Mouse (Mus musculus): ENCODE measurements around the gene St3gal4. TPM values are rescaled to one million over a fixed set of nuclear protein-coding genes. Genes with fewer than 3 reads are reported as not detected.

St3gal4 gene
- total and polyA plus RNA-seq, 3 experiments = 18.6 to 45.7 (median 31.6) TPM

GRCm38 (mm10) chr9:35049891-35050527 lies 69.1 kb downstream of the St3gal4 start:
- DNase-seq = peak; percentile 0

GRCm38 (mm10) chr9:35048449-35048848 lies 70.6 kb downstream of the St3gal4 start:
- DNase-seq = no peak

GRCm38 (mm10) chr9:35045756-35046155 lies 73.3 kb downstream of the St3gal4 start:
- peak; percentile 59 for DNase-seq

GRCm38 (mm10) chr9:35045031-35045531 lies 74.0 kb downstream of the St3gal4 start:
- peak; percentile 75 for DNase-seq

GRCm38 (mm10) chr9:35044458-35044857 lies 74.6 kb downstream of the St3gal4 start:
- DNase-seq = peak; percentile 30

- DNase-seq = no peak
Observed at GRCm38 (mm10) chr9:35043619-35044018, 75.4 kb downstream of the St3gal4 start.

- peak; percentile 15 for DNase-seq
Observed at GRCm38 (mm10) chr9:35041493-35041892, 77.6 kb downstream of the St3gal4 start.

- no peak for DNase-seq
Observed at GRCm38 (mm10) chr9:35039846-35040245, 79.2 kb downstream of the St3gal4 start.

- DNase-seq = peak; percentile 85
Observed at GRCm38 (mm10) chr9:35038922-35039586, 80.0 kb downstream of the St3gal4 start.

- DNase-seq = no peak
Observed at GRCm38 (mm10) chr9:35035074-35035473, 84.0 kb downstream of the St3gal4 start.

GRCm38 (mm10) chr9:35032457-35032856 lies 86.6 kb downstream of the St3gal4 start:
- peak; percentile 34 for DNase-seq

GRCm38 (mm10) chr9:35030823-35031222 lies 88.2 kb downstream of the St3gal4 start:
- peak; percentile 71 for DNase-seq

GRCm38 (mm10) chr9:35027382-35027997 lies 91.6 kb downstream of the St3gal4 start:
- DNase-seq = no peak

GRCm38 (mm10) chr9:35026897-35027311 lies 92.2 kb downstream of the St3gal4 start:
- no peak for DNase-seq

GRCm38 (mm10) chr9:35026311-35026710 lies 92.8 kb downstream of the St3gal4 start:
- DNase-seq = no peak

GRCm38 (mm10) chr9:35024591-35025496 lies 94.2 kb downstream of the St3gal4 start:
- no peak for DNase-seq

GRCm38 (mm10) chr9:35021744-35022143 lies 97.3 kb downstream of the St3gal4 start:
- DNase-seq = no peak

- no peak for DNase-seq
Observed at GRCm38 (mm10) chr9:35020015-35020653, 98.9 kb downstream of the St3gal4 start.

- DNase-seq = peak; percentile 51
Observed at GRCm38 (mm10) chr9:35019372-35019771, 99.7 kb downstream of the St3gal4 start.

- no peak for DNase-seq
Observed at GRCm38 (mm10) chr9:35018056-35018455, 101.0 kb downstream of the St3gal4 start.

- DNase-seq = peak; percentile 33
Observed at GRCm38 (mm10) chr9:35017563-35017962, 101.5 kb downstream of the St3gal4 start.

Measured in adrenal gland, adult 2 months (tissue).